Mouse (Mus musculus) regulatory T cell (primary cell): Measurements from ENCODE around the gene Ifna12.

ENCODE experiments used
- in situ Hi-C: fragments of 300-600 bp; cut with MboI, MseI; formaldehyde crosslinking; loops from one replicate; pipeline ENCODE4 v1.15.1; 2025; ENCODE audit warnings: high pct_unique_total_duplicates

The Ifna12 gene

DNA sequence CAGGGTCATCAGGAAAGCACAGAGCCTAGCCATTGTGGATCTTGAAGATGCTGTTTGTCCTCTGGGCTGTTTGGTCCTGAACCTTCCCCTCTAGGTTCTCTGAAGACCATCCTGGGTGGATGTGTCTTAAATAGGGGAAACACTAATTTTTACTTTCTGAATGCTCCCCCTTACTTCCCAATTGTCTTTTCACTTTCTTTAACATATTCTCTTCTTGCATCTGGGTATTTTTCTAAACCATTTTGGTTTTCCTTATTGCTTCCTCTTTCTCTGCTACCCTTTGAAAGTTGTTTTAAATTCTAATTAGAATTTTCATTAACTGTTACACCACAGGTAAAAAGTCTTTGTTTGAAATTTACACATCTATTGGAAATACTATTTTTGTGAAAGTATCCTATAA lies at the start of gene Ifna12:
Gene Ifna12 (minus strand): TSS at position 101 of the 400 bp plus-strand sequence.
- in situ Hi-C loops: no loop called here

- in situ Hi-C loops: no loop called here
Observed at GRCm38 (mm10) chr4:88644359-88644758, 41.2 kb upstream of the Ifna12 start, which contains the start of gene Ifna13. TSS of gene Ifna13 (minus strand) at chr4:88644459.

DNA sequence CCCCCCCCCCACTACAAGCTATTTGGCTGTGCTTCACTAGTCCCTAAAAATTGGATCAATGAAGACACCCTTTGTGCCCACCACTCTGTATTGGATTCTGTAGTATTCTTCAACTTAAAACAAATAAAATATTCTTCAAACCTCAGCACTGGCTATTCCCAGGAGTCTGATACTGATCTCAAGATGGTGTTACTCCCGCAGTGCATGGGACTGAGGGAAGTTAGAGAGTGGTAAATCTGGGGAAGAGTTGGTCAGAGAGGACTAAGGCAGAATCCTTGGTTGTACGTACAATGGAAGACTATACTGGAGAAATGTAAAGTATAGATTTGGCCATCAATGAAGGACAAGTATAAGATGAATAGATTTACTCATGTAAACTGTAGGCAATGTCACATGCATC lies 39.4 kb upstream of the Ifna12 start:
- in situ Hi-C loops: no loop called here

GRCm38 (mm10) chr4:88641077-88641831 lies 38.1 kb upstream of the Ifna12 start:
- in situ Hi-C loops: no loop called here

DNA sequence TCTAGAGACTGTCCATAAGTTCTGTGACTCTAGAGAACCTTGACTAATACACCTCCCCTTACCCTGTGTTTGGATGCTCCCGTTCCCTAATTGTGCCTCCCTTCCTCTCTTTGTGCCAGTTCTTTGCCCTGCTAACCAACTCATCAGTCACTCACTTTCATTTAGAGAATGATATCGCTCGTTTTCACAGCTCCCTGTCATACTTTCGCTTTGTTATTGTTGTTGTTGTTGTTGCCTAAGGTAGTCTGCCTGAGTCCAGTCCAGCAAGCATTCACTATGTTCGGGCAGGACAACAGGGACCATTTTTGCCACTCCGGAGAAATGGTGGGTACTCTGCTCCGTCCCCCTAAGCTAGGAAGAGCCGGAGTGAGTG lies 37.5 kb upstream of the Ifna12 start:
- in situ Hi-C loops: no loop called here

DNA sequence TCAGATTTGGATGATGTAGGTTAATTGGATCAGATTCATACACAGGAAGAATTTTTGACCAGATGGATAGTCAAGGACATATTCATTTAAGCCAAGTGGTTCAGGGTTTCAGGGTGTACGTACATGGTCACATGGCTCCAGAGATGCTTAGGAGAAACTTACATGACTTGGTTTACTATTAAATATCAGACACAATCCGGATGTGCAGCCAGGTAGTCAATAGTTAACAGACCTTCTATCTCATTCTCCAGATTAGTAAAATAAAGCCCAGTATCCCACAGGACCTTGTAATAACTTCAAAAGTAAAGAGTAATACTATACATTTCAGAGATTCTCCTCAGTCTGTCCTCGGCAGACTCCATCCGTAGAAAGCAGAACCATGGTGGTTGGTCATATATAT lies 31.1 kb upstream of the Ifna12 start, which contains the start of gene C87499:
Gene C87499 (minus strand): TSS at position 101 of the 400 bp plus-strand sequence.
- in situ Hi-C loops: loop anchor here (5.0 kb wide), 1 partner anchor 77 kb away; the partner anchor contains the start of gene Ifna15

GRCm38 (mm10) chr4:88592285-88592684 lies 10.9 kb downstream of the Ifna12 start, which contains the start of gene Ifna9:
TSS of gene Ifna9 (minus strand) at chr4:88592385.
- in situ Hi-C loops: no loop called here

- in situ Hi-C loops: no loop called here
Observed at GRCm38 (mm10) chr4:88571698-88572097, 31.5 kb downstream of the Ifna12 start, which contains the start of gene Ifna14. TSS of gene Ifna14 (minus strand) at chr4:88571798.

DNA sequence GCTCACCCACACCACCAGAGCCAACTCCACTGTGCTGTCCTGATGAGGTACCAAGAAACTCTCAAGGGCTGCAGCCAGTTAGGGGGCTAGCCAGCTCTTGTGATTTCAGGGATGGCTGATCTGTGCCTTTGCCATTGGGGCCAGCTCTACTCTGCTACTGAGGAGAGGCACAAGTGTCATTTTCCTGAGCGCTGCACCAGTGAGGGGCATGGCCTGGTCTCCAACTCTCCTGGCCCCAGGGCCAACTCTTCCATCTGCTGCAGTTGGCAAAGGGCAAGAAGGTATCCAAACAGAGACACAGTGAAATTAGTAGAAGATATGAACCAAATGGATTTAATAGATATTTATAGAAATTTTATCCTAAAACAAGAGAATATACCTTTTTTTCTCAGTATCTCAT lies 41.4 kb downstream of the Ifna12 start:
- in situ Hi-C loops: no loop called here

DNA sequence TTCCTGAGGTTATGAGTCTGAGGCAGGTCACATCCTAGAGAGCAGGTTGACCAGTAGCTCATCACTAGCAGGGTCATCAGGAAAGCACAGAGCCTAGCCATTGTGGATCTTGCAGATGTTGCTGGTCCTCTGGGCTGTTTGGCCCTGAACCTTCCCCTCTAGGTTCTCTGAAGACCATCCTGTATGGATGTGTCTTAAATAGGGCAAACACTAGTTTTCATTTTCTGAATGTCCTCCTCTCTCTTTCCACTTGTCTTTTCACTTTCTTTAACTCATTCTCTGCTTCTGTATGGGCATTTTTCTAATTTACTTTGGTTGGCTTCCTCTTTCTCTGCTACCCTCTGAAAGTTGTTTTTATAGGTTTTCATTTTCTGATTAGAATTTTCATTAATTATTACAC lies 45.0 kb downstream of the Ifna12 start, which contains the start of gene Ifna15:
Gene Ifna15 (minus strand): TSS at position 101 of the 400 bp plus-strand sequence.
- in situ Hi-C loops: loop anchor here (5.0 kb wide), 1 partner anchor 74 kb away; the partner anchor contains the start of gene C87499
